Mouse (Mus musculus) erythroblast, adult 5-6 weeks (primary cell): ENCODE measurements around the gene Slc37a4. TPM values are rescaled to one million over a fixed set of nuclear protein-coding genes. Genes with fewer than 3 reads are reported as not detected.
"Not testable (repeated sequence)": the region's sequence is repeated elsewhere in the genome, so short reads cannot be mapped to it uniquely, and the experiment has no call there.

ENCODE experiments used
- ATAC-seq: replicated peaks from 2 replicates; pipeline ENCODE4 v1.8.0; 2016; ENCODE audit warnings: moderate number of reproducible peaks, mild to moderate bottlenecking, moderate TSS enrichment, inconsistent platforms; ENCODE audit not compliant: poor library complexity, low FRiP score, severe bottlenecking
- total RNA-seq, 2 experiments: library from RNA; stranded (forward) in 1 of 2; stranded (reverse) in 1 of 2; fragments of 150-400 nt in 1 of 2; fragments of 200-764, 138-1000 nt in 1 of 2; gene quantifications; 2 replicates each; pipeline versions ENCODE4 v1.2.3 to v1.2.4; 2015 to 2017; ENCODE audit warnings: low replicate concordance in 2 of 2

The Slc37a4 gene
- total RNA-seq, 2 experiments from 2014 or later, result 4.0 to 25.9 TPM

DNA sequence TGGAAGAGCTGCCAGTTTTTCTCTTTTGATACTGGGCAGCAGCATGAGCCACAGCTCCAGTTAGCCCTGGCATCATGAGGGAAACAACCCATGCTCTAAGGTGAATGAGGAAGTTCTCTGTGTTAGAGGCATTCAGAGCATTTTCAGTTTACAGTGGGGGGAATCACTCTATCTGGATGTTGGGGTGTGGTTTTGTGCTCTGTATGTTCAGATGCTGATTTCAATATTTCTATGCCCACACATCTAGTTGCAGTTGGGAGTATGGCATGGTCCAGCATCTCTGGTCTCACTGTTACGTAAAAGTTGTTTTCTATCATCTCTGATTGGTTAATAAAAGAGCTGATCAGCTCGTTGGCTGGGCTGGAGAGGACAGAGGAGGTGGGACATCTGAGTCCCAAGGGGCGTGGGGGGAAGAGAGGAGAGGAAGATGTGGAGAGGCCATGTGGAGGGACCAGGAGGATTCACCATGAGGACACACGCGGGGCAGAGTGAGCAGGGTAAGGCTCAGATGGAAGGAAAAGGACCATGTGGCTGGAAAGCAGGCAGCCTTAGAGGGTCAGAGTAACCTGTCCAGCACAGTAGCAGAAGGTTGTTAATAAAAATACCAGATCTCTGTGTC lies 23.7 kb downstream of the Slc37a4 start:
- ATAC-seq, result no peak

DNA sequence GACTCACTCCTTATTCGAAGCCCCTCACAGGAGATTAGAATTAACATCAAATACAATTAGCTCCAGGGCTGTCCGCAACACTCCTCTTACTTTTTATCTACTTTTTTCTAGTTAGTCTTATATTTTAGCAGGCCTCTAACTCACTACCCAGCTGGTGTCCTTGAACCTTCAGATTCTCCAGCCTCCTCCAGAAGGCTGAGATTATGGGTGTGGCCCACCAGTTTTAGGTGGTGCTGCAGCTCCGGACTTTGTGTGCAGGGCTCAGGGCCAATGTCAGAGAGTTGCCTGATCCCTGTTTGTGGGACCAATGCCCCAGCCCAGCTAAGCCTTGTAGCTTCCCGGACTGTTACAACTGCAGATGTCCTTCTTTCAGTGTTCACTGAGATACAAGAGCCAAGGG lies 26.9 kb downstream of the Slc37a4 start:
- no peak for ATAC-seq

DNA sequence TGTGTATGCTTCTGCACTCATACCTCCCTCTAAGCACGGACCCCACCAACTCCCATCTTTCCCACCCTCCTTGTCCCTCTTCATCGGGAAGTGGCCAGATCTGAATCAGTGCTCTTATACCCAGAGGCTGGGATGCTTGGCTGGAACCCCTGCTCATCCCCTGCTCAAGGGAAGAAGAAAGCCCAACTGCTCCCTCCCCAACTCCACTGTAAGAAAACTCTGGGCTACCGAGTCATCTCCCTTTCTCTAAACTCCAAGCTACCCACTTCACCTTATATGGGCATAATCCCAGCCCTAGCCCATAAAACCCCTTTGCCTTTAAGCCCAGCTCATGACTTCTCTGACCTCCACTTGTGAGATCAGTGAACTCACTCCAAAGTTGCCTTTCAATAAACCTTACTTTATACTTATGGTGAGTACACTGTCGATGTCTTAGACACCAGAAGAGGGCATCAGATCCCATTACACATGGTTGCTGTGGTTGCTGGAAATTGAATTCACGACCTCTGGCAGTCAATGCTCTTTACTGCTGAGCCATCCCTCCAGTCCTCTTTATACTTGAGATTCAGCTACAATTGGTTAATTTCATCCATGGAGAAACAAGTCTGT lies 36.0 kb downstream of the Slc37a4 start:
- no peak for ATAC-seq

DNA sequence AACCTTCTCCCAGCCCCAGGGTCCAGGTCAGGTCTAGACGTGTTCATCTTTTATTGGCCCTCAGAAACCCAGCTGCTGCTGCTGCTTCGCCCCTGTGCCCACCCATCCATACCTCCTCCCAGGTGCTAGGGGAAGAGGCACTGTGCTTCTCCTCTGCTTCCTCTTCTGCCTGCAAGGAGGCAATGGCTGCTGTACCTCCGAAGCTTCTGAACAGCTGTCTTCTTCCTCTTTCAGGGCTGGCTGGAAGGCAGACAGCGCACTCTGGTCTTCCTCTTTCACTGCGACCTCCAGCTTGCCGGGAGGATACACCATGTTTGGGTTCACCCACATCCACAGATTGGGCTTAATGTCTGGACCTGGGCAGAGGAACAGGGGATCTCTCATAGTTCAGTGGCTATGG lies 39.1 kb downstream of the Slc37a4 start:
- no peak for ATAC-seq

DNA sequence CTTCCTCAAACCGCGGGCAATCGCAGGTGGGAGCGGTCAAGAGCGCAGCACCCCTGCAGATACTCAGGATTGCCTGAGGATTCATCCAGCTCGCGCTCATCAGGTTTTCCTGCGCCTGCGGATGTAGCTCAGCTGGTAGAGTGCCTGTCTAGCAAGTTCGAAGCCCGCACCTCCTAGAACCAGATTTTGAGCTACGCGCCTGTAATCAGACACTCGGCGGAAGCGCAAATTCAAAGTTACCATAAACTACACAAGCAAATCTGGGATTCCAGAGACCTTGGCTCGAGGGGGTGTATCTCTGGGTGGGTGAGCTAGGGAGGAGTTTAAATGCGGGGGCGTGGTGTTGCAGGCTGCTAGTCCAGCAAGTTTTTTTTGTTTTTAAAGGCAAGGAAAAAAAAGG lies 44.3 kb downstream of the Slc37a4 start, which contains the start of gene Foxr1:
Gene Foxr1, minus strand, starts transcription at position 176 of the 400 bp plus-strand sequence.
- no peak for ATAC-seq

DNA sequence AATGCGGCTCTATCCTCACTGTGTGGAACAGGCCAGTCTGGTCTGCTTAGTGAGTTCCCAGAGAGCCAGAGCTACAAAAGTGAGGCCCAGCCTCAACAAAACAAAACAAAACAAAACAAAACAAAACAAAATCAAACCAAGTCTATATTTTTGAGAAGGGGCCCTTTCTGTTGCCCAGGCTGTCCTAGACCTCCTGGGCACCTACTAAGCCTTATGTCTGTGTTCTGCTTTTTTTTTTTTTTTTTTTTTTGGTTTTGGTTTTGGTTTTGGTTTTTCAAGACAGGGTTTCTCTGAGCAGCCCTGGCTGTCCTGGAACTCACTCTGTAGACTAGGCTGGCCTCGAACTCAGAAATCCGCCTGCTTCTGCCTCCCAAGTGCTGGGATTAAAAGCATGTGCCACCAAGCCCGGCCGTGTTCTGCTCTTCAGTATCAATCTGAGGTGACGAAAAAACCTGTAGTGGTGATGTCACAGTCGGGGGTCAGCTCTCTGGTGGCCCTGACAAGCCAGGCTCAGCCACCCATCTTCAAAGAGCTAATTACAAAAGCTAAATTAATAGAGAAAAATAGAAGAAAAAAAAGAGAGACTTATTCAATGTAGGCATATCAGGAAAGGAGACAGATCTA lies 47.9 kb downstream of the Slc37a4 start:
- not testable (repeated sequence) for ATAC-seq

DNA sequence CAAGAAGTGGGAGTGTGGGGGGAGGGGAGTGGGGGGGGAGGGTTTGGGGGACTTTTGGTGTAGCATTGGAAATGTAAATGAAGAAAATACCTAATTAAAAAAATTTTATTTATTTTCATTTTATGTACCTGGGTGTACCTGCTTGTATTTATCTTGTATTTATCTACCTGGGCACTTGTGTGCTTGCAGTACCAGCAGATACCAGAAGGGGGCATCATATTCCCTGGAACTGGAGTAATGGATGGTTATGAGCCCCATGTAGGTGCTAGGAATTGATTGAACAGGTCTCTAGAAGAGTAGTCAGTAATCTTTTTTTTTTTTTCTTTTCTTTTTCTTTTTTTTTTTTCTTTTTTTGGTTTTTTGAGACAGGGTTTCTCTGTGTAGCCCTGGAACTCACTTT lies 53.7 kb downstream of the Slc37a4 start:
- ATAC-seq, result no peak

Other genes starting within 250 kb of the Slc37a4 start
- 43.7 and 46.9 TPM in 2 replicates for gene Cbl, start 162.8 kb upstream of the Slc37a4 start, total RNA-seq (2015; ENCODE audit: low replicate concordance)
- 14.6 and 35.3 TPM in 2 replicates for gene Cbl, start 162.8 kb upstream of the Slc37a4 start, total RNA-seq (2017; ENCODE audit: low replicate concordance)
- gene Ccdc153, start 156.2 kb upstream of the Slc37a4 start, total RNA-seq (2015; ENCODE audit: low replicate concordance), result not detected in 2 replicates
- gene Ccdc153, start 156.2 kb upstream of the Slc37a4 start, total RNA-seq (2017; ENCODE audit: low replicate concordance), result not detected in 2 replicates
- gene Pdzd3, start 145.4 kb upstream of the Slc37a4 start, total RNA-seq (2015; ENCODE audit: low replicate concordance), result not detected in 2 replicates
- not detected in 2 replicates for gene Pdzd3, start 145.4 kb upstream of the Slc37a4 start, total RNA-seq (2017; ENCODE audit: low replicate concordance)
- 2.7 and 5.6 TPM in 2 replicates for gene Nlrx1, start 128.3 kb upstream of the Slc37a4 start, total RNA-seq (2015; ENCODE audit: low replicate concordance)
- gene Nlrx1, start 128.3 kb upstream of the Slc37a4 start, total RNA-seq (2017; ENCODE audit: low replicate concordance), result 0.98 and 11.2 TPM in 2 replicates
- gene Abcg4, start 108.2 kb upstream of the Slc37a4 start, total RNA-seq (2015; ENCODE audit: low replicate concordance), result 20.8 and 24.2 TPM in 2 replicates
- 18.1 and 18.8 TPM in 2 replicates for gene Abcg4, start 108.2 kb upstream of the Slc37a4 start, total RNA-seq (2017; ENCODE audit: low replicate concordance)
- 2.5 and 4.6 TPM in 2 replicates for gene Hinfp, start 91.2 kb upstream of the Slc37a4 start, total RNA-seq (2015; ENCODE audit: low replicate concordance)
- gene Hinfp, start 91.2 kb upstream of the Slc37a4 start, total RNA-seq (2017; ENCODE audit: low replicate concordance), result 8.4 and 14.6 TPM in 2 replicates
- 13.4 and 16.3 TPM in 2 replicates for gene C2cd2l, start 76.6 kb upstream of the Slc37a4 start, total RNA-seq (2015; ENCODE audit: low replicate concordance)
- gene C2cd2l, start 76.6 kb upstream of the Slc37a4 start, total RNA-seq (2017; ENCODE audit: low replicate concordance), result 14.1 and 17.0 TPM in 2 replicates
- 9.2 and 17.1 TPM in 2 replicates for gene Dpagt1, start 70.8 kb upstream of the Slc37a4 start, total RNA-seq (2015; ENCODE audit: low replicate concordance)
- 4.9 and 5.7 TPM in 2 replicates for gene Dpagt1, start 70.8 kb upstream of the Slc37a4 start, total RNA-seq (2017; ENCODE audit: low replicate concordance)
- 45.2 and 69.0 TPM in 2 replicates for gene H2afx, start 62.2 kb upstream of the Slc37a4 start, total RNA-seq (2015; ENCODE audit: low replicate concordance)
- 159 and 219 TPM in 2 replicates for gene H2afx, start 62.2 kb upstream of the Slc37a4 start, total RNA-seq (2017; ENCODE audit: low replicate concordance)
- 3,498 and 3,777 TPM in 2 replicates for gene Hmbs, start 52.6 kb upstream of the Slc37a4 start, total RNA-seq (2015; ENCODE audit: low replicate concordance)
- 2,796 and 3,284 TPM in 2 replicates for gene Hmbs, start 52.6 kb upstream of the Slc37a4 start, total RNA-seq (2017; ENCODE audit: low replicate concordance)
- 7.7 and 8.2 TPM in 2 replicates for gene Vps11, start 35.2 kb upstream of the Slc37a4 start, total RNA-seq (2015; ENCODE audit: low replicate concordance)
- gene Vps11, start 35.2 kb upstream of the Slc37a4 start, total RNA-seq (2017; ENCODE audit: low replicate concordance), result 7.8 and 12.1 TPM in 2 replicates
- 12.1 and 14.0 TPM in 2 replicates for gene Hyou1, start 17.4 kb upstream of the Slc37a4 start, total RNA-seq (2015; ENCODE audit: low replicate concordance)
- gene Hyou1, start 17.4 kb upstream of the Slc37a4 start, total RNA-seq (2017; ENCODE audit: low replicate concordance), result 16.7 and 18.1 TPM in 2 replicates
- 639 and 656 TPM in 2 replicates for gene Rps25, start 10.3 kb downstream of the Slc37a4 start, total RNA-seq (2015; ENCODE audit: low replicate concordance)
- 277 and 380 TPM in 2 replicates for gene Rps25, start 10.3 kb downstream of the Slc37a4 start, total RNA-seq (2017; ENCODE audit: low replicate concordance)
- gene Trappc4, start 10.7 kb downstream of the Slc37a4 start, total RNA-seq (2015; ENCODE audit: low replicate concordance), result 27.0 and 53.0 TPM in 2 replicates
- 2.5 and 12.2 TPM in 2 replicates for gene Trappc4, start 10.7 kb downstream of the Slc37a4 start, total RNA-seq (2017; ENCODE audit: low replicate concordance)
- gene Ccdc84, start 21.7 kb downstream of the Slc37a4 start, total RNA-seq (2015; ENCODE audit: low replicate concordance), result 3.8 and 18.8 TPM in 2 replicates
- 9.1 and 12.0 TPM in 2 replicates for gene Ccdc84, start 21.7 kb downstream of the Slc37a4 start, total RNA-seq (2017; ENCODE audit: low replicate concordance)
- gene Foxr1, start 44.3 kb downstream of the Slc37a4 start, total RNA-seq (2015; ENCODE audit: low replicate concordance), result not detected in 2 replicates
- gene Foxr1, start 44.3 kb downstream of the Slc37a4 start, total RNA-seq (2017; ENCODE audit: low replicate concordance), result not detected in 2 replicates
- gene Upk2, start 58.1 kb downstream of the Slc37a4 start, total RNA-seq (2015; ENCODE audit: low replicate concordance), result not detected in 2 replicates
- not detected in 2 replicates for gene Upk2, start 58.1 kb downstream of the Slc37a4 start, total RNA-seq (2017; ENCODE audit: low replicate concordance)
- 0.77 and 0.84 TPM in 2 replicates for gene Bcl9l, start 86.0 kb downstream of the Slc37a4 start, total RNA-seq (2015; ENCODE audit: low replicate concordance)
- gene Bcl9l, start 86.0 kb downstream of the Slc37a4 start, total RNA-seq (2017; ENCODE audit: low replicate concordance), result 0.42 and 2.8 TPM in 2 replicates
- not detected in 2 replicates for gene Cxcr5, start 165.0 kb downstream of the Slc37a4 start, total RNA-seq (2015; ENCODE audit: low replicate concordance)
- not detected in 2 replicates for gene Cxcr5, start 165.0 kb downstream of the Slc37a4 start, total RNA-seq (2017; ENCODE audit: low replicate concordance)
- 53.1 and 53.8 TPM in 2 replicates for gene Ddx6, start 208.0 kb downstream of the Slc37a4 start, total RNA-seq (2015; ENCODE audit: low replicate concordance)
- gene Ddx6, start 208.0 kb downstream of the Slc37a4 start, total RNA-seq (2017; ENCODE audit: low replicate concordance), result 109 and 114 TPM in 2 replicates